Mouse (Mus musculus) midbrain, embryonic 14.5 days (tissue): Measurements from ENCODE around the gene Dlg1. TPM values are rescaled to one million over a fixed set of nuclear protein-coding genes. Genes with fewer than 3 reads are reported as not detected.
A peak's percentile ranks its signal among the peaks of the same experiment; 100 is the strongest.
"Not testable (repeated sequence)": the region's sequence is repeated elsewhere in the genome, so short reads cannot be mapped to it uniquely, and the experiment has no call there.

Source experiments
- ATAC-seq: fragments of 200-750 bp; cut with Nextera tagmentation; 2 replicates; pipeline ENCODE4 v1.8.0; 2017; ENCODE audit warnings: moderate number of reproducible peaks, moderate library complexity; ENCODE audit not compliant: low FRiP score, low TSS enrichment
- DNase-seq: peaks from one replicate; pipeline ENCODE4 v3.0.0-alpha.2; 2015
- H3K27ac ChIP-seq: fragments of 300-500 bp; sonication (generic); replicated peaks from 2 replicates; pipeline ENCODE4 v1.5.1; 2014; ENCODE audit warnings: mild to moderate bottlenecking, low read depth, low read length, moderate library complexity
- H3K27me3 ChIP-seq: fragments of 300-500 bp; sonication (generic); 2 replicates; pipeline ENCODE4 v1.6.1; 2014; ENCODE audit warnings: low read length, control low read depth, mixed read lengths; ENCODE audit not compliant: control insufficient read depth, insufficient read depth
- H3K36me3 ChIP-seq: fragments of 300-500 bp; sonication (generic); 2 replicates; pipeline ENCODE4 v1.6.1; 2014; ENCODE audit warnings: low read length, control low read depth; ENCODE audit not compliant: control insufficient read depth, insufficient read depth
- H3K4me1 ChIP-seq: fragments of 300-500 bp; sonication (generic); 2 replicates; pipeline ENCODE4 v1.6.1; 2014; ENCODE audit warnings: mild to moderate bottlenecking, antibody characterized with exemption, low read length, control low read depth; ENCODE audit not compliant: control insufficient read depth, insufficient read depth
- H3K4me2 ChIP-seq: fragments of 300-500 bp; sonication (generic); 2 replicates; pipeline ENCODE4 v1.6.1; 2014; ENCODE audit warnings: mild to moderate bottlenecking, low read length, moderate library complexity
- H3K4me3 ChIP-seq: fragments of 300-500 bp; sonication (generic); replicated peaks from 2 replicates; pipeline ENCODE4 v1.5.1; 2014; ENCODE audit warnings: low read depth, low read length
- H3K9ac ChIP-seq: fragments of 300-500 bp; sonication (generic); replicated peaks from 2 replicates; pipeline ENCODE4 v1.6.1; 2014; ENCODE audit warnings: mild to moderate bottlenecking, low read length, moderate library complexity
- H3K9me3 ChIP-seq: fragments of 300-500 bp; sonication (generic); 2 replicates; pipeline ENCODE4 v1.6.1; 2016; ENCODE audit warnings: low read length, control low read depth, mixed read lengths; ENCODE audit not compliant: control insufficient read depth
- WGBS: fragments of 180-500 bp; shearing (Covaris S2); extraction: QIAGEN DNeasy Blood & Tissue Kit; methylation state at CpG from one replicate; pipeline ENCODE4 v1.1.7; 2014; 5-methylcytosine and 5-hydroxymethylcytosine counted together
- polyA plus RNA-seq: library from polyadenylated mRNA; unstranded; fragments of >200 nt; fragmentation: Nextera tagmentation; extraction: Ambion mirVana; gene quantifications from 2 replicates; pipeline ENCODE4 v1.2.1, GENCODE M21; 2014

The Dlg1 gene
- polyA plus RNA-seq, 1 experiment from 2014 or later: 13.2 TPM

- not testable (repeated sequence) for ATAC-seq, H3K27me3 ChIP-seq, H3K4me1 ChIP-seq, H3K4me3 ChIP-seq, H3K27ac ChIP-seq, H3K4me2 ChIP-seq, H3K9ac ChIP-seq, DNase-seq, H3K36me3 ChIP-seq, H3K9me3 ChIP-seq
- 92% methylated on average over 1 of the region's 1 CpGs for WGBS
These were observed 67.7 kb downstream of the Dlg1 start for GRCm38 (mm10) chr16:31730971-31731370.

GRCm38 (mm10) chr16:31737081-31737480 lies 73.8 kb downstream of the Dlg1 start:
- H3K27me3 ChIP-seq: no peaks in the 10 kb centered on the region
- 88% methylated on average over 4 of the region's 4 CpGs for WGBS
- DNase-seq: no peak
- no peak overlapping the region for H3K9ac ChIP-seq
- no peaks in the 10 kb centered on the region for H3K36me3 ChIP-seq
- no peaks in the 10 kb centered on the region for H3K9me3 ChIP-seq
- no peaks in the 10 kb centered on the region for H3K4me1 ChIP-seq
- no peak overlapping the region for H3K4me2 ChIP-seq
- no peak for ATAC-seq
- H3K4me3 ChIP-seq: no peak overlapping the region
- no peak overlapping the region for H3K27ac ChIP-seq

- Histone ChIP-seq H3K27me3 (no peaks in the 10 kb centered on the region), H3K4me1 (no peaks in the 10 kb centered on the region), H3K9ac (no peak overlapping the region), H3K4me2 (no peak overlapping the region), H3K27ac (no peak overlapping the region), H3K4me3 (no peak overlapping the region), H3K9me3 (no peaks in the 10 kb centered on the region), H3K36me3 (no peaks in the 10 kb centered on the region)
- no peak for ATAC-seq
- WGBS: 63% methylated on average over 3 of the region's 3 CpGs
- DNase-seq: no peak
These were observed 74.5 kb downstream of the Dlg1 start for GRCm38 (mm10) chr16:31737761-31738160.

DNA sequence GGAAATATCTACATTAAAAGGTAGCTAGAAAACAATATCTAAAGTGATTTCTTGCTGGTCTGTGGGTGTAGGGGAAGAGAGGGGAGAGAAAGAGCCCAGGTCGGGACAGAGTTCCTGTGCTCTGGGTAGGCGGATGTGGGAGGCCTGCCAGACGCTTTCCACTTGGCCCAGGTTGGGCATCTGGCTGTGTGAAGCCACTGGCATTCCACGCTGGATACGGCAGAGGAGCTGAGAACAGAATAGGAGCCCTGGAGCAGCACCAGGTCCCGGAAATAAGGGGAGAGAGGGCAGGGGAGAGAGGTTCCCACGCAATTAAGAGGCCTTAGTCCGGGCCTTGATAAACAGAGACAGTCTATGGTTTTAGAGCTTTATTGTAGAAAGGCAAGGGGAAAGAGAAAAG lies 77.0 kb downstream of the Dlg1 start:
- Histone ChIP-seq H3K4me2 (no peak overlapping the region), H3K36me3 (no peaks in the 10 kb centered on the region), H3K27me3 (no peaks in the 10 kb centered on the region), H3K4me1 (no peaks in the 10 kb centered on the region), H3K9me3 (peaks cover 3% of the 10 kb centered on the region; the same call in 1 of the 2 replicates), H3K27ac (no peak overlapping the region), H3K4me3 (no peak overlapping the region), H3K9ac (no peak overlapping the region)
- ATAC-seq: no peak
- DNase-seq: no peak
- 86% methylated on average over 8 of the region's 8 CpGs for WGBS

GRCm38 (mm10) chr16:31740704-31741103 lies 77.5 kb downstream of the Dlg1 start:
- ATAC-seq: no peak

DNA sequence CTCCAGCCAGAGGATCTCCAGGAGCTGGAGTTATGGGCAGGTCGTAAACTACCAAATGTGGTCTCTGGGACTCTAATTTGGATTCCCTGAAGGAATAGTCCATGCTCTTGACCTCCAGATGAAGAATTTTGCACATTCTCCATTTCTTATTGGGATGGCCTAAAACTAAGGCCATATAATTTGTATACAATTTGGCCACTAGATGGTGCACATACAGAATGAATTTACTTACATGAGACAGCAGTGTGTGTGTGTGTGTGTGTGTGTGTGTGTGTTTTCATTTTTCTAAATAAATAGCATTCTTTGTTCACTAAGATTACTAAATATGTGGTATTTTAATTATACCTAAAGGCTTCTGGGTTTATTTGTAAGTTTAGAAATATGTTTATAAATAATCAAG lies 87.3 kb downstream of the Dlg1 start:
- no peaks in the 10 kb centered on the region; the same call in 1 of the 2 replicates for H3K9me3 ChIP-seq
- H3K27me3 ChIP-seq: no peaks in the 10 kb centered on the region
- H3K4me1 ChIP-seq: no peaks in the 10 kb centered on the region
- H3K36me3 ChIP-seq: no peaks in the 10 kb centered on the region
- DNase-seq (peak; percentile 87), ATAC-seq (no peak)
- no peak overlapping the region for H3K27ac ChIP-seq
- H3K9ac ChIP-seq: no peak overlapping the region
- no peak overlapping the region for H3K4me2 ChIP-seq
- no peak overlapping the region for H3K4me3 ChIP-seq
- 89% methylated on average over 1 of the region's 1 CpGs for WGBS

More at GRCm38 (mm10) chr16:31740704-31741103, 77.5 kb downstream of the Dlg1 start:
- DNase-seq: no peak
- H3K36me3 ChIP-seq: no peaks in the 10 kb centered on the region
- H3K27me3 ChIP-seq: no peaks in the 10 kb centered on the region
- H3K9ac ChIP-seq: no peak overlapping the region
- no peak overlapping the region for H3K27ac ChIP-seq
- no peak overlapping the region for H3K4me3 ChIP-seq
- no peak overlapping the region for H3K4me2 ChIP-seq
- WGBS: 88% methylated on average over 5 of the region's 5 CpGs
- H3K9me3 ChIP-seq: peaks cover 3% of the 10 kb centered on the region
- no peaks in the 10 kb centered on the region for H3K4me1 ChIP-seq

GRCm38 (mm10) chr16:31754172-31755025 lies 91.2 kb downstream of the Dlg1 start:
- 71% methylated on average over 19 of the region's 19 CpGs for WGBS
- DNase-seq (peak; percentile 50), ATAC-seq (no peak)
- Histone ChIP-seq H3K36me3 (no peaks in the 10 kb centered on the region), H3K27me3 (no peaks in the 10 kb centered on the region), H3K4me3 (0 out of 2 replicates have a peak overlapping the region, but pooled peaks have one; percentile 8), H3K9me3 (no peaks in the 10 kb centered on the region), H3K27ac (peak overlapping the region; percentile 58), H3K4me2 (peak overlapping the region; percentile 24), H3K9ac (no peak overlapping the region), H3K4me1 (no peaks in the 10 kb centered on the region)

DNA sequence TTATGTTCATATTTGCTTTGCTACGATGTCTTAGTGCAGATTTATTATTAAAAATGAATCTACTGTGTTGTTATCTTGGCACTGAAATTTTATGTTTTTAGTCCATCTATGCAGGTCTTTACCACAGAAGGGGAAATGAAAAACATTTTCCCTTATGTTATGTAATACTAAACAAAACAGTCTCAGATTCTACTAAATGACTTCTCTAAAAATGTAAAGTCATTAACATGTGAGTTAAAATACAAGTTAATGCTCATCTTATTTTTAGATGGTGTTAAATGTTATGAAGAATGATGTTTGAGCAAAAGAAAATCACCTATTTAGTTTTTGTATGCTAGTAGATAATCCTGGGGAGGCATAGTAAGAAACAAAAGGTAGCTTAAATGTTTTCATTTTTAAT lies 91.8 kb downstream of the Dlg1 start:
- no peaks in the 10 kb centered on the region for H3K4me1 ChIP-seq
- 93% methylated on average over 1 of the region's 1 CpGs for WGBS
- no peaks in the 10 kb centered on the region for H3K27me3 ChIP-seq
- no peak for DNase-seq
- H3K36me3 ChIP-seq: no peaks in the 10 kb centered on the region
- H3K4me2 ChIP-seq: peak overlapping the region; percentile 24
- H3K9me3 ChIP-seq: no peaks in the 10 kb centered on the region
- H3K27ac ChIP-seq: no peak overlapping the region; the same call in 1 of the 2 replicates
- H3K9ac ChIP-seq: no peak overlapping the region
- no peak for ATAC-seq
- H3K4me3 ChIP-seq: 0 out of 2 replicates have a peak overlapping the region, but pooled peaks have one; percentile 8

DNA sequence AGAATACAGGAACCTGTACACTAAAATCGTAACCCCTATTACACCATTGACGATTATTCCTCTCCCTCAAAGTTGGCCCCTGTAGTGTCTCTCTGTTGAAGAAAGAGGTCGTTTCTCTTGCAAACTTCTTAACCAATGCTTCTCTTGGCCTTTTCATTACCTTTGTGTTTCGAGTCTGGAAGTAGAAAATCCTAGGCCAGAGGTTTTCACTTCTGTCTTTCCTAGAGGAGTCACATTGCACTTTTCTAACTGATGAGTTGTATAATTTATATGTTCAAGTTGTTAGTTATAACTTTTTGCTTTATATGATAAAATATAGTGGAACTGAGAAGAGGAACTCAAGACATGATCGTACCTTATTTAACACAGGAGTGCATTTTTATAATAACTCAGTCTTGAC lies 93.2 kb downstream of the Dlg1 start:
- WGBS: 89% methylated on average over 5 of the region's 5 CpGs
- H3K27me3 ChIP-seq: no peaks in the 10 kb centered on the region
- no peaks in the 10 kb centered on the region for H3K36me3 ChIP-seq
- ATAC-seq (no peak), DNase-seq (no peak)
- H3K4me2 ChIP-seq: no peak overlapping the region
- H3K9me3 ChIP-seq: no peaks in the 10 kb centered on the region
- H3K4me3 ChIP-seq: no peak overlapping the region
- no peaks in the 10 kb centered on the region for H3K4me1 ChIP-seq
- no peak overlapping the region for H3K27ac ChIP-seq
- no peak overlapping the region for H3K9ac ChIP-seq
